Mouse (Mus musculus) embryonic facial prominence, embryonic 15.5 days (tissue): ENCODE measurements around the gene Rgs16. TPM values are rescaled to one million over a fixed set of nuclear protein-coding genes. Genes with fewer than 3 reads are reported as not detected.

Source experiments
- ATAC-seq: fragments of 200-750 bp; cut with Nextera tagmentation; 2 replicates; pipeline ENCODE4 v1.8.0; 2017; ENCODE audit warnings: low read depth, moderate TSS enrichment; ENCODE audit not compliant: insufficient number of reproducible peaks, low FRiP score, low TSS enrichment
- H3K27ac ChIP-seq: fragments of 300-500 bp; sonication (generic); replicated peaks from 2 replicates; pipeline ENCODE4 v1.5.1; 2015; ENCODE audit warnings: mild to moderate bottlenecking, inconsistent platforms
- H3K27me3 ChIP-seq: fragments of 300-500 bp; sonication (generic); 2 replicates; pipeline ENCODE4 v1.6.1; 2015; ENCODE audit warnings: inconsistent platforms
- H3K36me3 ChIP-seq: fragments of 300-500 bp; sonication (generic); 2 replicates; pipeline ENCODE4 v1.6.1; 2015; ENCODE audit warnings: mild to moderate bottlenecking, inconsistent platforms
- H3K4me1 ChIP-seq: fragments of 300-500 bp; sonication (generic); 2 replicates; pipeline ENCODE4 v1.6.1; 2015; ENCODE audit warnings: inconsistent platforms
- H3K4me2 ChIP-seq: fragments of 300-500 bp; sonication (generic); replicated peaks from 2 replicates; pipeline ENCODE4 v1.6.1; 2015; ENCODE audit warnings: mild to moderate bottlenecking, inconsistent platforms
- H3K4me3 ChIP-seq: fragments of 300-500 bp; sonication (generic); replicated peaks from 2 replicates; pipeline ENCODE4 v1.5.1; 2015; ENCODE audit warnings: mild to moderate bottlenecking, inconsistent platforms
- H3K9ac ChIP-seq: fragments of 300-500 bp; sonication (generic); 2 replicates; pipeline ENCODE4 v1.6.1; 2015; ENCODE audit warnings: inconsistent platforms
- H3K9me3 ChIP-seq: fragments of 300-500 bp; sonication (generic); replicated peaks from 2 replicates; pipeline ENCODE4 v1.6.1; 2016; ENCODE audit warnings: inconsistent platforms
- WGBS: fragments of 180-500 bp; shearing (Covaris S2); methylation state at CpG from one replicate; pipeline ENCODE4 v1.1.7; 2015; 5-methylcytosine and 5-hydroxymethylcytosine counted together
- polyA plus RNA-seq: library from polyadenylated mRNA; unstranded; fragments of >200 nt; fragmentation: Nextera tagmentation; extraction: Ambion mirVana; gene quantifications from 2 replicates; pipeline ENCODE4 v1.2.1, GENCODE M21; 2015

Gene Rgs16
- 18.5 and 20.6 TPM in 2 replicates for polyA plus RNA-seq

GRCm38 (mm10) chr1:153740145-153740544 lies at the start of gene Rgs16:
Rgs16 (plus strand) TSS chr1:153740349.
- peak within 1 kb of the TSS; percentile 78 for H3K4me2 ChIP-seq
- H3K4me3 ChIP-seq: peak within 1 kb of the TSS; percentile 46
- H3K4me1 ChIP-seq: peaks cover 46% of the 10 kb centered on the region
- WGBS: under 1% methylated on average over 28 of the region's 28 CpGs
- peak; percentile 80 for ATAC-seq
- no peaks in the 10 kb centered on the region for H3K36me3 ChIP-seq
- peaks cover 28% of the 10 kb centered on the region for H3K27me3 ChIP-seq
- peak within 1 kb of the TSS; percentile 37; the same call in 1 of the 2 replicates for H3K9ac ChIP-seq
- H3K27ac ChIP-seq: no peak within 1 kb of the TSS
- no peaks in the 10 kb centered on the region for H3K9me3 ChIP-seq

DNA sequence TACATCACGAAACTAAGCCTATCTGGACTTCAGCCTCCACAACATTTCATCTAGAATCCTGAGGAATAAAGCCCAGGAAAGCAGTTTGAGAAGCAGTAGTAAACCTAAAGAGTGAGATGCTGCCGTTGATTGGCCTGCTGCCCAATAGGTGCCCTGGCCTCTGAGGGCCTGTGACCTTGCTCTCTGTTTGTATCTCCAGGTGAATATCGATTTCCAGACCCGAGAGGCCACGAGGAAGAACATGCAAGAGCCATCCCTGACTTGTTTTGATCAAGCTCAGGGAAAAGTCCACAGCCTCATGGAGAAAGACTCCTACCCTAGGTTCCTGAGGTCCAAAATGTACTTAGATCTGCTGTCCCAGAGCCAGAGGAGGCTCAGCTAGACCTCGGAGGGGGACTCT lies 47.6 kb upstream of the Rgs16 start:
- H3K9ac ChIP-seq: no peak overlapping the region
- no peak overlapping the region for H3K4me2 ChIP-seq
- H3K36me3 ChIP-seq: no peaks in the 10 kb centered on the region
- WGBS: 80% methylated on average over 6 of the region's 6 CpGs
- H3K27ac ChIP-seq: no peak overlapping the region
- no peaks in the 10 kb centered on the region for H3K9me3 ChIP-seq
- no peaks in the 10 kb centered on the region for H3K27me3 ChIP-seq
- H3K4me3 ChIP-seq: no peak overlapping the region
- ATAC-seq: no peak
- no peaks in the 10 kb centered on the region for H3K4me1 ChIP-seq

DNA sequence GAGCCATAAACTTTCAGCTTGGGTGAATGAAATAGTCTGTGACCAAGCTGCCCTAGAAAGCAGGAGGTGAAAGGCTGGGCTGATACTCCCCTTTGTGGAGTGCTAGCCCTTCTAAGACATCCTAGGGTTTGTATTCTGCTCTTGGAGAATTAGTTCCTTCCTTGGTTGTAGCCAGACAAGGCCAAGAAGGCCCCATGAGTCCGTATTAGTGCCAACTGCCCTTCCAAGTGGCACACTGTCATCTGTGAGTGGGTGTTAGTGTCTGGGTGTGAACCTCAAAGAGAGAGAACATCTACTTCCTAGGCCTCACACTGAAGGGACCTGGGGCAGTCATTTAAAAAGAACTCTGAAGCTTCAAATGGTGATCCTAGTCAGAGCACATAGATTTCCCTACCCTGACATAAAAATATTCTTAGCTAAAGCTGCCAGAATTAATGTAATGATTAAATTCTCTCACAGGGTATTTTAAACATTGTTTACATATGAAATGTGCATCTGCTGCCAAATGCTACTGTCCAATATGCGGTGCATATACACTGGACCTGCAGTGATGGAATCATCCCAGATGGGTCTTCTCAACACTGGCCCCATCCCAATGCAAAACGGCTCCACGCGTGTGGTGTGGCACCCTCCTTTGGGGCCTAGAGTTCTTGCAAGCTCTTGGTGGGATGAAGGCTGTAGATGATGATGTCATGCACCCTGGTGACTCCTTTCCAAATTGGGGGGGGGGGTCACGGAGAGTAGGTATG lies 45.6 kb upstream of the Rgs16 start:
- no peak overlapping the region for H3K4me3 ChIP-seq
- no peaks in the 10 kb centered on the region for H3K27me3 ChIP-seq
- no peak for ATAC-seq
- WGBS: 85% methylated on average over 6 of the region's 6 CpGs
- no peak overlapping the region for H3K27ac ChIP-seq
- H3K4me1 ChIP-seq: peaks cover 7% of the 10 kb centered on the region; the same call in 1 of the 2 replicates
- H3K9me3 ChIP-seq: no peaks in the 10 kb centered on the region
- H3K9ac ChIP-seq: no peak overlapping the region
- H3K4me2 ChIP-seq: no peak overlapping the region
- H3K36me3 ChIP-seq: no peaks in the 10 kb centered on the region

- Histone ChIP-seq H3K36me3 (no peaks in the 10 kb centered on the region), H3K27ac (no peak overlapping the region), H3K4me1 (peaks cover 13% of the 10 kb centered on the region; the same call in 1 of the 2 replicates), H3K4me2 (no peak overlapping the region), H3K4me3 (no peak overlapping the region), H3K9ac (no peak overlapping the region), H3K9me3 (no peaks in the 10 kb centered on the region), H3K27me3 (no peaks in the 10 kb centered on the region)
- no peak for ATAC-seq
- 87% methylated on average over 10 of the region's 10 CpGs for WGBS
Observed at GRCm38 (mm10) chr1:153695398-153695797, 44.8 kb upstream of the Rgs16 start.

- Histone ChIP-seq H3K4me1 (peaks cover 13% of the 10 kb centered on the region; the same call in 1 of the 2 replicates), H3K27ac (no peak overlapping the region), H3K9ac (no peak overlapping the region), H3K36me3 (no peaks in the 10 kb centered on the region), H3K4me2 (no peak overlapping the region), H3K9me3 (no peaks in the 10 kb centered on the region), H3K4me3 (no peak overlapping the region), H3K27me3 (no peaks in the 10 kb centered on the region)
- ATAC-seq: no peak
- WGBS: 87% methylated on average over 11 of the region's 11 CpGs
Observed at GRCm38 (mm10) chr1:153696093-153696492, 44.1 kb upstream of the Rgs16 start.

DNA sequence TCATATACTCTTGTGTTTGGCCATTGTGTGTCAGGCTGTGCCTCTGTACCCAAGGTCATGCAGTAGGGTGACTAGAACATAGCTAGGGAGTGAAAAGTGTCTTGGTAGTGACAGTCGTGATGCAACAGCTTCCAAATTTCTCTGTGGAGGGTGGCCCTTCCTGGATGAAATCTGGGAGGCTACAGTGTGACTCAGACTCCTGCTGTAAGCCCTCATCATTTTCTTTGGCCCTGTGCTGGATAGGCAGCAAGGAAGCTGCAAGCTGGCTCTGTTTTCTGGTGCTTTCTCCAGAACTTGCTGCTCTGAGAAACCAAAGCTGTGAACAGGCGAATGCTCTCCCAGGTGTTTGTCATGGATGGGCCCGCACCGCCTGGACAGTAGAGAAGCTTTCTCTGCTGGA lies 43.6 kb upstream of the Rgs16 start:
- no peaks in the 10 kb centered on the region for H3K36me3 ChIP-seq
- no peaks in the 10 kb centered on the region for H3K27me3 ChIP-seq
- H3K27ac ChIP-seq: no peak overlapping the region
- H3K4me3 ChIP-seq: no peak overlapping the region
- H3K4me1 ChIP-seq: peaks cover 13% of the 10 kb centered on the region; the same call in 1 of the 2 replicates
- WGBS: 91% methylated on average over 4 of the region's 4 CpGs
- H3K4me2 ChIP-seq: no peak overlapping the region
- ATAC-seq: no peak
- no peak overlapping the region for H3K9ac ChIP-seq
- H3K9me3 ChIP-seq: no peaks in the 10 kb centered on the region

- no peak overlapping the region for H3K27ac ChIP-seq
- no peak overlapping the region for H3K4me3 ChIP-seq
- no peak for ATAC-seq
- H3K27me3 ChIP-seq: no peaks in the 10 kb centered on the region
- no peak overlapping the region for H3K4me2 ChIP-seq
- no peaks in the 10 kb centered on the region for H3K9me3 ChIP-seq
- peaks cover 23% of the 10 kb centered on the region for H3K4me1 ChIP-seq
- 65% methylated on average over 16 of the region's 16 CpGs for WGBS
- no peak overlapping the region for H3K9ac ChIP-seq
- no peaks in the 10 kb centered on the region for H3K36me3 ChIP-seq
Observed at GRCm38 (mm10) chr1:153697581-153698251, 42.4 kb upstream of the Rgs16 start.

DNA sequence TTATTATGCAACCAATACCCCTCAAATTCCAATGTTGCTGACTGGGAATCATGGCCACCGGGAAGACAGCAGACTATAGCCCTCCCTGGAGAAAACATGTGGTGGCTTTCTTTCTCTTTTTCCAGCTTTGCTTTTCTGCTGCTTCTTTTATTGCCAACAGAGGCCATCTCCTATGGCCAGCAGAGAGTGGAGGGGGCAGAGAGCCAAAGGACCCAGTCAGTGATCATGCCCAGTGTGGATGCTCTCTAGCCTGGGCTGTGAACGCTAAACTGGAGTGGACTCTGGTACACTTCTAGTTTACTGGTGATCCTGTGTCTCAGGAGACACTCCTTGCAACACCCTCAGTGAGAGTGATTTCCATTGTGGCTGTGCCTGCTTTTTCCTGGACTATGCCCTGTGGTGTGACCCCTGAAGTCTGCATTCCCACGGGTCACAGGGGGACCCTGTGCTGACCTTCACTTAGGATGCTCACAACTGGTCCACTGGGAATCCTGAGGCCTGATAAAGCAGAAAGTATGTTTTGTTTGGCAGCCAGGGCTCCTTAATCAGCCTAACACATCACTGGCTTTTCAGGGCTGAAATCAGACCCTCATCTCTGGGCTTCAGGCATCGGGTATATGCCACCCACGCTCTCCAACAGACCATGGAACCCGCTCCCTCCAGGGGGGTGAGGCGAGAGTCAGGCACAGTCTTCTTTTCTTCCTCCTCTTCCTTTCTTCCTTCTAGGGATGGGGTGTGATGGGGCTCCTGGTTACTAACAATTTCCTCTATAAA lies 41.7 kb upstream of the Rgs16 start:
- H3K9me3 ChIP-seq: no peaks in the 10 kb centered on the region
- no peak overlapping the region for H3K4me2 ChIP-seq
- no peak for ATAC-seq
- no peaks in the 10 kb centered on the region for H3K27me3 ChIP-seq
- no peaks in the 10 kb centered on the region for H3K36me3 ChIP-seq
- no peak overlapping the region for H3K9ac ChIP-seq
- H3K4me1 ChIP-seq: peaks cover 31% of the 10 kb centered on the region
- no peak overlapping the region for H3K4me3 ChIP-seq
- H3K27ac ChIP-seq: no peak overlapping the region
- 40% methylated on average over 7 of the region's 7 CpGs for WGBS

DNA sequence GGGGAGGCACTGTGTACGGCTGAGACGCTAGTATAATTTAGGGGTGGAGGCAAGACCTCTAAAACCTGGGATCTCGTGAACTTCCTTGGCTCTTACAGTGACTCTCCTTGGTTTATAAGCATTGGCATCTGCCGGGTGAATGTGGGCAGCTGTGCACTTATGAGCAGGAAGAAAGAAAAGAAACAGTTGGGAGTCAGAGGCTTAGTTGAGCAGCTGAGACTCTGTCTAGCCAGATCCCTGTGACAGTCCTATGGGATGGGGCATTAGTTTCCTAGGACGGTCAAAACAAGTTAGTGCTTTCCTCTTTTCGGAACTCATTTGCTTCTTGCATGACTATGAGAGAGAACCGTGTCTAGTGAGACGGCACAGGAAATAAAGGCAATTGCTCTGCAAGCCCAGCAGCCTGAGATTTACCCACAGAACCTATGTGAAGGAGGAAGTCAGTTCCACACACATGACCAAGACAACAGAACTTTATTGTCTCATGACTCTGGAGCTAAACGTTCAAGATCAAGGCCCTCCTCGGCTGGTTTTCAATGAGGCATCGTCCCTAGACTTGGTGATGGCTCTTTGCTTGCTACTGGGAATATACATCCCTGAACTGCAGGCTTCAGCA lies 39.6 kb upstream of the Rgs16 start:
- no peaks in the 10 kb centered on the region for H3K9me3 ChIP-seq
- ATAC-seq: no peak
- no peaks in the 10 kb centered on the region for H3K36me3 ChIP-seq
- H3K27me3 ChIP-seq: no peaks in the 10 kb centered on the region
- no peak overlapping the region for H3K9ac ChIP-seq
- no peak overlapping the region for H3K4me3 ChIP-seq
- H3K4me2 ChIP-seq: no peak overlapping the region
- no peak overlapping the region; the same call in 1 of the 2 replicates for H3K27ac ChIP-seq
- peaks cover 42% of the 10 kb centered on the region for H3K4me1 ChIP-seq
- WGBS: 58% methylated on average over 11 of the region's 11 CpGs

GRCm38 (mm10) chr1:153701461-153701860 lies 38.7 kb upstream of the Rgs16 start:
- H3K27me3 ChIP-seq: no peaks in the 10 kb centered on the region
- H3K4me2 ChIP-seq: no peak overlapping the region
- peaks cover 42% of the 10 kb centered on the region for H3K4me1 ChIP-seq
- no peak overlapping the region for H3K9ac ChIP-seq
- no peak for ATAC-seq
- no peak overlapping the region for H3K27ac ChIP-seq
- WGBS: 95% methylated on average over 1 of the region's 1 CpGs
- H3K4me3 ChIP-seq: no peak overlapping the region
- H3K9me3 ChIP-seq: no peaks in the 10 kb centered on the region
- no peaks in the 10 kb centered on the region for H3K36me3 ChIP-seq
